Mouse (Mus musculus) E14TG2a.4 (cell line): ENCODE results near the gene Aqp3.

ENCODE experiments used
- CTCF ChIP-seq: conservative IDR thresholded peaks from 2 replicates; pipeline ENCODE4 v1.5.1; 2014; ENCODE audit warnings: low read length
- NANOG ChIP-seq: IDR thresholded peaks from 2 replicates; pipeline ENCODE4 v1.6.1; 2014; ENCODE audit warnings: borderline replicate concordance, low read length, mixed read lengths

DNA sequence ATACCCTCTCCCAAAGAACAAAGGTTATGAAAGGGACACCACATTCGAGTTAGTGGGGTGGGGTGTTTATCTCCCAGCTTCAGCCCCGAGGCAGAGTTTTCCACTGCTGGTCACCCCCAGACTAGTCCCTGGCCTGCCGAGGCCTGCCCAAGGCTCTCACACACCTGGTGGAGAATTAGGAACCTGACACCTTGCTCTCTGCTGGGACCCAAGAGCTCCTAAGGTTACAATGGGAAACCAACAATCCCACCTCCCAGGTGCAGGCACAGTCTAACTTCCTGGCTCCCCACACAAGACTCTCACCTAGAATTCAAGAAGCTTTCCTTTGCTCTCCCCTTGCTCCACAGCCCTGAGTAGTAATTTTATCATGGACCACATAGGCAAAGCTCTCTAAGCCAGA, 18.8 kb upstream of the Aqp3 start:
- TF ChIP-seq CTCF (no peak), NANOG (no peak)
